Mouse (Mus musculus) heart, embryonic 15.5 days (tissue): Measurements from ENCODE around the gene Gm5726. TPM values are rescaled to one million over a fixed set of nuclear protein-coding genes. Genes with fewer than 3 reads are reported as not detected.
"Not testable (repeated sequence)": the region's sequence is repeated elsewhere in the genome, so short reads cannot be mapped to it uniquely, and the experiment has no call there.

ENCODE experiments used
- ATAC-seq: fragments of 200-750 bp; cut with Nextera tagmentation; replicated peaks from 2 replicates; pipeline ENCODE4 v1.8.0; 2017; ENCODE audit warnings: low read depth, moderate TSS enrichment; ENCODE audit not compliant: insufficient number of reproducible peaks, insufficient read depth, low FRiP score
- H3K27ac ChIP-seq: fragments of 300-500 bp; sonication (generic); 2 replicates; pipeline ENCODE4 v1.5.1; 2015; ENCODE audit warnings: mild to moderate bottlenecking, inconsistent platforms
- H3K27me3 ChIP-seq: fragments of 300-500 bp; sonication (generic); 2 replicates; pipeline ENCODE4 v1.6.1; 2015; ENCODE audit warnings: inconsistent platforms
- H3K36me3 ChIP-seq: fragments of 300-500 bp; sonication (generic); 2 replicates; pipeline ENCODE4 v1.6.1; 2015; ENCODE audit warnings: mild to moderate bottlenecking, inconsistent platforms
- H3K4me1 ChIP-seq: fragments of 300-500 bp; sonication (generic); replicated peaks from 2 replicates; pipeline ENCODE4 v1.6.1; 2015; ENCODE audit warnings: inconsistent platforms
- H3K4me2 ChIP-seq: fragments of 300-500 bp; sonication (generic); 2 replicates; pipeline ENCODE4 v1.6.1; 2015; ENCODE audit warnings: inconsistent platforms, mild to moderate bottlenecking, moderate library complexity
- H3K4me3 ChIP-seq: fragments of 300-500 bp; sonication (generic); 2 replicates; pipeline ENCODE4 v1.5.1; 2015; ENCODE audit warnings: mild to moderate bottlenecking, inconsistent platforms
- H3K9ac ChIP-seq: fragments of 300-500 bp; sonication (generic); 2 replicates; pipeline ENCODE4 v1.6.1; 2015; ENCODE audit warnings: mild to moderate bottlenecking, inconsistent platforms
- H3K9me3 ChIP-seq: fragments of 300-500 bp; sonication (generic); replicated peaks from 2 replicates; pipeline ENCODE4 v1.6.1; 2016; ENCODE audit warnings: inconsistent platforms
- WGBS: fragments of 180-500 bp; shearing (Covaris S2); methylation state at CpG from one replicate; pipeline ENCODE4 v1.1.7; 2015; ENCODE audit warnings: mixed read lengths; 5-methylcytosine and 5-hydroxymethylcytosine counted together
- polyA plus RNA-seq: library from polyadenylated mRNA; unstranded; fragments of >200 nt; fragmentation: Nextera tagmentation; extraction: Ambion mirVana; gene quantifications from 2 replicates; pipeline ENCODE4 v1.2.1, GENCODE M21; 2015

Gm5726 gene
- polyA plus RNA-seq, result not detected in 2 replicates

- WGBS, result no CpG with 5 or more reads among the region's 1 CpGs
- not testable (repeated sequence) for H3K27me3 ChIP-seq, H3K4me3 ChIP-seq, H3K4me1 ChIP-seq, H3K27ac ChIP-seq, H3K9ac ChIP-seq, H3K4me2 ChIP-seq, H3K9me3 ChIP-seq, ATAC-seq, H3K36me3 ChIP-seq
These were observed at the start of gene Gm5726 for GRCm38 (mm10) chr7:20545657-20546056. TSS of gene Gm5726 (minus strand) at chr7:20545757.

DNA sequence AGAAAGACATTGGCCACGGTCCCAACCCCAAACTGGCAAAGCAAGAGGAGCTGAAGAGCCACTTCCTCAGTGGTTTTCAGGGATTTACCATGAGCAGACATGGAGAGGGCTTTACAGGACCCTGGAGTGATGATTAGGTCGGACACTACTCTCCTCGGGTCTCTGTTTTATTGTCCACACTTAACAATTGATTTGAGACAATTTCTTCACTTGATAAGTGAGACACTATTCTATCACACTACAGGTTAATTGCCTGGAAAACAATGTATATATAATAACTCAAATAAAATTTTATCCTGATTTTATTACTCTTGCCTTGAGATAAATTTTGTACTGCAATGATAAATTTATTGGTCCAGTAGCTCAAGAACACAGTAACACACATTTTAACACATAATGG lies 30.6 kb upstream of the Gm5726 start, which contains the start of gene Gm4141:
Gene Gm4141 (minus strand): TSS at position 101 of the 400 bp plus-strand sequence.
- no CpG with 5 or more reads among the region's 3 CpGs for WGBS
- H3K27me3 ChIP-seq, H3K4me1 ChIP-seq, H3K4me2 ChIP-seq, H3K9ac ChIP-seq, H3K36me3 ChIP-seq, H3K4me3 ChIP-seq, ATAC-seq, H3K27ac ChIP-seq, H3K9me3 ChIP-seq: not testable (repeated sequence)

- ATAC-seq, H3K4me1 ChIP-seq, H3K36me3 ChIP-seq, H3K27ac ChIP-seq, H3K9ac ChIP-seq, H3K4me2 ChIP-seq, H3K4me3 ChIP-seq, H3K9me3 ChIP-seq, H3K27me3 ChIP-seq: not testable (repeated sequence)
- WGBS, result no CpG with 5 or more reads among the region's 3 CpGs
These were observed 12.0 kb downstream of the Gm5726 start, which contains the start of gene Vmn1r104 for GRCm38 (mm10) chr7:20533537-20533936. TSS of gene Vmn1r104 (plus strand) at chr7:20533837.

DNA sequence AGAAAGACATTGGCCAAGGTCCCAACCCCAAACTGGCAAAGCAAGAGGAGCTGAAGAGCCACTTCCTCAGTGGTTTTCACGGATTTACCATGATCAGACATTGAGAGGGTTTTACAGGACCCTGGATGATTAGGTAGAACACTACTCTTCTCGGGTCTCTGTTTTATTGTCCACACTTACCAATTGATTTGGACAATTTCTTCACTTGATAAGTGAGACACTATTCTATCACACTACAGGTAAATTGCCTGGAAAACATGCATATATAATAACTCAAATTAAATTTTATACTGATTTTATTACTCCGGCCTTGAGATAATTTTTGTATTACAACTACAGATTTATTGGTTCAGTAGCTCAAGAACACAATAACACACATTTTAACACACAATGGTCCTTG lies 35.1 kb downstream of the Gm5726 start, which contains the start of gene Vmn1r103:
Gene Vmn1r103 (minus strand): TSS at position 101 of the 400 bp plus-strand sequence.
- no CpG with 5 or more reads among the region's 3 CpGs for WGBS
- not testable (repeated sequence) for H3K4me3 ChIP-seq, H3K9ac ChIP-seq, H3K4me1 ChIP-seq, ATAC-seq, H3K36me3 ChIP-seq, H3K27ac ChIP-seq, H3K9me3 ChIP-seq, H3K27me3 ChIP-seq, H3K4me2 ChIP-seq

Other genes with a start within 250 kb of the Gm5726 start
- gene Gm4133, start 211.7 kb downstream of the Gm5726 start, polyA plus RNA-seq, result not detected in 2 replicates
- gene Gm5728, start 170.3 kb downstream of the Gm5726 start, polyA plus RNA-seq, result not detected in 2 replicates
- not detected in 2 replicates for gene Vmn1r100, start 127.8 kb downstream of the Gm5726 start, polyA plus RNA-seq
- not detected in 2 replicates for gene Vmn1r101, start 103.2 kb downstream of the Gm5726 start, polyA plus RNA-seq
- gene Gm10670, start 70.8 kb downstream of the Gm5726 start, polyA plus RNA-seq, result not detected in 2 replicates
- not detected in 2 replicates for gene Vmn1r103, start 35.2 kb downstream of the Gm5726 start, polyA plus RNA-seq
- gene Vmn1r104, start 11.9 kb downstream of the Gm5726 start, polyA plus RNA-seq, result not detected in 2 replicates
- gene Gm4141, start 30.5 kb upstream of the Gm5726 start, polyA plus RNA-seq, result not detected in 2 replicates
- not detected in 2 replicates for gene Gm4513, start 53.3 kb upstream of the Gm5726 start, polyA plus RNA-seq
- gene Vmn1r107, start 123.2 kb upstream of the Gm5726 start, polyA plus RNA-seq, result not detected in 2 replicates
- not detected in 2 replicates for gene Vmn1r111, start 157.5 kb upstream of the Gm5726 start, polyA plus RNA-seq
- gene Gm10668, start 184.9 kb upstream of the Gm5726 start, polyA plus RNA-seq, result not detected in 2 replicates
- not detected in 2 replicates for gene Vmn1r112, start 225.4 kb upstream of the Gm5726 start, polyA plus RNA-seq
- gene Vmn1r113, start 241.5 kb upstream of the Gm5726 start, polyA plus RNA-seq, result not detected in 2 replicates